Mouse (Mus musculus): ENCODE measurements around the gene Atraid. TPM values are rescaled to one million over a fixed set of nuclear protein-coding genes. Genes with fewer than 3 reads are reported as not detected.

Atraid gene
- total and polyA plus RNA-seq, 2 experiments from 2014 or later = 166 to 177 TPM

DNA sequence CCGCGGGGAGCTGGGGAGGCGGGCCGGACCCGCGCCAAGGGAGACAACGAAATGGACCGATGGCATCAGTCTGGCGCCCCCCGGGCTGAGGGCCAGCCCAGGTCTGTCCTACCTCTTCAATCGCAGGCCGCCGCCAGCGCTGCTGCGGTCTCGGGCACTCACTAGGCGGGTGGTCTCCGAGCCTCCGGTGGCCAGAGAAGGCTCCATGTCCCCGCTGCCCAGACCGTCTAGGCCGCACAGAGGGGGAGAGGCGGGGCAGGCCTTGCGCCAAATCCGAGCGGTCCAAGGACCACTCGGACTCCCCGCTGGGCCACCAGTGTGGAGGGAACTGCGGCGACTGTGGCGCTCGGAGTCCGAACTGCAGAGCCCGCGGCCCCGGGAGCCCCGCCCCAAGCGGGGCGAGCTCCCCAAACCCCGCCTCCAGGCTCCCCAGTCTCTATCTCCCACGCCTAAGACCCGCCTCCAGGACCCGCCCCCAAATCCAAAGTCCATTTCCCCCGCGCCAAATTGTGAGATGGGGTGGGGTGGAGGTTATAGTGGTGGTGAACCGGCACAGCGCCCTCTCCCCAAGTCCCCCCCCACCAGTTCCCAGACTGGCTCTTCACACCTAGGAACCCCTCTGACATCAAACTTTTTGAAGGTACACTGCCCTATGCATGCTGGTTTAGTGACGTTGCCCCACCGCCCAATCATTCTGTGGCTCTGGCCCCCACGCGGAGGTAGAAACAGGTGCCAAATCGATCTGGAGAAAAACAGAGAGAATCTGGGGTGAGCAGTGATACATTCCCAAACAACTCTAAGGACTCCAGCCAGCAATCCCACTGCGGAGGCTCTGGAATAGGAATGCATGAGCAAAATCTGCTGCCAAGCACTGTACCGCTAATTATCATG lies 45.3 kb downstream of the Atraid start:
- Histone ChIP-seq H3K9ac (replicated peaks; ENCODE audit: low read depth, low read length) (0 out of 2 replicates have a peak overlapping the region, but pooled peaks have one; percentile 13), H3K4me2 (ENCODE audit: low read depth, low read length) (peak overlapping the region; percentile 52), H3K4me1 (ENCODE audit: control insufficient read depth, insufficient read depth) (peaks cover 22% of the 10 kb centered on the region; the same call in 1 of the 2 replicates), H3K27ac (ENCODE audit: low read depth) (no peak overlapping the region), H3K36me3 (replicated peaks; ENCODE audit: control insufficient read depth, insufficient read depth, low read length) (no peaks in the 10 kb centered on the region), H3K4me3 (ENCODE audit: low read depth, low read length) (peak overlapping the region; percentile 44), H3K27me3 (ENCODE audit: control insufficient read depth, insufficient read depth, low read length) (peaks cover 91% of the 10 kb centered on the region), H3K9me3 (replicated peaks; ENCODE audit: control insufficient read depth, low read length) (no peaks in the 10 kb centered on the region)
- DNase-seq (ENCODE audit: low spot score) (no peak), ATAC-seq (ENCODE audit: insufficient read depth, low read depth) (peak; percentile 22; the same call in 1 of the 2 replicates)
- WGBS = 1% methylated on average over 52 of the region's 54 CpGs
- no peak for TF ChIP-seq CTCF (IDR thresholded peaks at IDR 0.05; ENCODE audit: low read depth)
- no peak for TF ChIP-seq EP300 (IDR thresholded peaks at IDR 0.05; ENCODE audit: low read depth)

DNA sequence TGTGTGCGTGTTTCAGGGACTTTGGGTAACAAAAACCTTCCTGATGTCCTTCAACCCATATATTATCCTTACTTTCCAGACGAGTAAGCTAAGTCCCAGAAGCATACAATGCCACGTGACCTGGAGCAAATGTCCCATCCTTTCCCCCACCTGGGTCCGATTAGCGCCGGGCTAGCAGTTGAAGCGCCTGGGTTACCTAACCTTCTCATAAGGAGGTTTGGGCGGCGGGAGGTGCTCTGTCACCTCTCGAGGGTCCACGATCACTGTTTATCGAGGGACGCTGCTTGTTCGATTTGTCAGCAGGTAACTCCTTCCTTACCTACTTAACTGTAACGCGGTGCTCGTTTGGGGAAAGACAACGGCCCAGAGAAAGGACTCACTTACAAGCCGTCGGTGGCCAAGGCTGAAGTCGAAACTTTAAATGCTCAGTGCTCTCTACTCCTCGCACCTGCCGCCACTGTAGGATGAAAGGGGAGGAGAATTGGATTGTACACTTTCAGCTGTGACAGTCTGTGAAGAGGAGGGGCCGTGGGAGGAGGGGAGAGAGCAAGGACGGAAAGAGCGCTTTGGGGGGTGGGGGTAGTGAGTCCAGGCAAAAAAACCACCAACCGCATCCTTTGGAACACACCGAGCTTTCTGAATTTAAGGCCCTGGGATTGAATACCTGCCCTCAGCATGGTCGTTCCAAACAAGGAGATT lies 46.1 kb downstream of the Atraid start:
- no peak for TF ChIP-seq EP300 (IDR thresholded peaks at IDR 0.05; ENCODE audit: low read depth)
- H3K4me3 ChIP-seq (ENCODE audit: low read depth, low read length) = peak overlapping the region; percentile 44
- no peaks in the 10 kb centered on the region for H3K36me3 ChIP-seq (replicated peaks; ENCODE audit: control insufficient read depth, insufficient read depth, low read length)
- no peak for DNase-seq (ENCODE audit: low spot score)
- no peak for ATAC-seq (ENCODE audit: insufficient read depth, low read depth)
- H3K9ac ChIP-seq (replicated peaks; ENCODE audit: low read depth, low read length) = no peak overlapping the region
- H3K27ac ChIP-seq (ENCODE audit: low read depth) = no peak overlapping the region
- H3K4me2 ChIP-seq (ENCODE audit: low read depth, low read length) = peak overlapping the region; percentile 52
- peaks cover 82% of the 10 kb centered on the region for H3K27me3 ChIP-seq (ENCODE audit: control insufficient read depth, insufficient read depth, low read length)
- no peaks in the 10 kb centered on the region for H3K9me3 ChIP-seq (replicated peaks; ENCODE audit: control insufficient read depth, low read length)
- peaks cover 22% of the 10 kb centered on the region; the same call in 1 of the 2 replicates for H3K4me1 ChIP-seq (ENCODE audit: control insufficient read depth, insufficient read depth)
- 3% methylated on average over 29 of the region's 29 CpGs for WGBS

- H3K4me3 ChIP-seq (ENCODE audit: low read depth, low read length) = peak overlapping the region; percentile 44
- no peak overlapping the region for H3K9ac ChIP-seq (replicated peaks; ENCODE audit: low read depth, low read length)
- H3K4me1 ChIP-seq (ENCODE audit: control insufficient read depth, insufficient read depth) = peaks cover 22% of the 10 kb centered on the region; the same call in 1 of the 2 replicates
- no peaks in the 10 kb centered on the region for H3K36me3 ChIP-seq (replicated peaks; ENCODE audit: control insufficient read depth, insufficient read depth, low read length)
- DNase-seq (ENCODE audit: low spot score) (peak; percentile 76), ATAC-seq (ENCODE audit: insufficient read depth, low read depth) (peak; percentile 80)
- no peak overlapping the region for H3K27ac ChIP-seq (ENCODE audit: low read depth)
- no peaks in the 10 kb centered on the region for H3K9me3 ChIP-seq (replicated peaks; ENCODE audit: control insufficient read depth, low read length)
- H3K4me2 ChIP-seq (ENCODE audit: low read depth, low read length) = peak overlapping the region; percentile 52
- under 1% methylated on average over 59 of the region's 59 CpGs for WGBS
- peaks cover 76% of the 10 kb centered on the region for H3K27me3 ChIP-seq (ENCODE audit: control insufficient read depth, insufficient read depth, low read length)
- TF ChIP-seq EP300 (IDR thresholded peaks at IDR 0.05; ENCODE audit: low read depth) (no peak), CTCF (IDR thresholded peaks at IDR 0.05; ENCODE audit: low read depth) (no peak)
Observed at GRCm38 (mm10) chr5:31094799-31095691, 46.9 kb downstream of the Atraid start.

- H3K27me3 ChIP-seq (ENCODE audit: control insufficient read depth, insufficient read depth, low read length) = peaks cover 67% of the 10 kb centered on the region
- no peak overlapping the region for H3K27ac ChIP-seq (ENCODE audit: low read depth)
- peak overlapping the region; percentile 52 for H3K4me2 ChIP-seq (ENCODE audit: low read depth, low read length)
- H3K9ac ChIP-seq (replicated peaks; ENCODE audit: low read depth, low read length) = no peak overlapping the region
- no peaks in the 10 kb centered on the region for H3K36me3 ChIP-seq (replicated peaks; ENCODE audit: control insufficient read depth, insufficient read depth, low read length)
- no peak for DNase-seq (ENCODE audit: low spot score)
- TF ChIP-seq EP300 (IDR thresholded peaks at IDR 0.05; ENCODE audit: low read depth) = no peak
- no peak for TF ChIP-seq CTCF (IDR thresholded peaks at IDR 0.05; ENCODE audit: low read depth)
- H3K9me3 ChIP-seq (replicated peaks; ENCODE audit: control insufficient read depth, low read length) = no peaks in the 10 kb centered on the region
- ATAC-seq (ENCODE audit: insufficient read depth, low read depth) = no peak
- H3K4me1 ChIP-seq (ENCODE audit: control insufficient read depth, insufficient read depth) = peaks cover 22% of the 10 kb centered on the region; the same call in 1 of the 2 replicates
- peak overlapping the region; percentile 44 for H3K4me3 ChIP-seq (ENCODE audit: low read depth, low read length)
- WGBS = 31% methylated on average over 11 of the region's 11 CpGs
Observed at GRCm38 (mm10) chr5:31095711-31096480, 47.8 kb downstream of the Atraid start.

Other genes with a start within 250 kb of the Atraid start
- gene Mapre3, start 233.7 kb upstream of the Atraid start, total RNA-seq (2014; rRNA removed; ENCODE audit: low replicate concordance) = 5.3 and 11.9 TPM in 2 replicates
- 15.8 TPM in 2 replicates for gene Mapre3, start 233.7 kb upstream of the Atraid start, polyA plus RNA-seq (2015; fragmentation: Nextera tagmentation; extraction: Ambion mirVana)
- gene Tmem214, start 180.3 kb upstream of the Atraid start, total RNA-seq (2014; rRNA removed; ENCODE audit: low replicate concordance) = 58.8 and 70.6 TPM in 2 replicates
- gene Tmem214, start 180.3 kb upstream of the Atraid start, polyA plus RNA-seq (2015; fragmentation: Nextera tagmentation; extraction: Ambion mirVana) = 48.0 and 49.6 TPM in 2 replicates
- 18.1 and 28.2 TPM in 2 replicates for gene Agbl5, start 159.6 kb upstream of the Atraid start, total RNA-seq (2014; rRNA removed; ENCODE audit: low replicate concordance)
- gene Agbl5, start 159.6 kb upstream of the Atraid start, polyA plus RNA-seq (2015; fragmentation: Nextera tagmentation; extraction: Ambion mirVana) = 4.2 and 4.9 TPM in 2 replicates
- gene Ost4, start 140.5 kb upstream of the Atraid start, total RNA-seq (2014; rRNA removed; ENCODE audit: low replicate concordance) = 201 and 280 TPM in 2 replicates
- gene Ost4, start 140.5 kb upstream of the Atraid start, polyA plus RNA-seq (2015; fragmentation: Nextera tagmentation; extraction: Ambion mirVana) = 334 and 356 TPM in 2 replicates
- gene Emilin1, start 134.9 kb upstream of the Atraid start, total RNA-seq (2014; rRNA removed; ENCODE audit: low replicate concordance) = 63.5 and 64.5 TPM in 2 replicates
- 68.3 and 70.4 TPM in 2 replicates for gene Emilin1, start 134.9 kb upstream of the Atraid start, polyA plus RNA-seq (2015; fragmentation: Nextera tagmentation; extraction: Ambion mirVana)
- gene Khk, start 126.9 kb upstream of the Atraid start, total RNA-seq (2014; rRNA removed; ENCODE audit: low replicate concordance) = 11.8 and 15.0 TPM in 2 replicates
- gene Khk, start 126.9 kb upstream of the Atraid start, polyA plus RNA-seq (2015; fragmentation: Nextera tagmentation; extraction: Ambion mirVana) = 16.2 and 18.5 TPM in 2 replicates
- 0.77 and 3.0 TPM in 2 replicates for gene Cgref1, start 102.7 kb upstream of the Atraid start, total RNA-seq (2014; rRNA removed; ENCODE audit: low replicate concordance)
- 1.1 and 1.2 TPM in 2 replicates for gene Cgref1, start 102.7 kb upstream of the Atraid start, polyA plus RNA-seq (2015; fragmentation: Nextera tagmentation; extraction: Ambion mirVana)
- 20.8 and 40.0 TPM in 2 replicates for gene Preb, start 88.0 kb upstream of the Atraid start, total RNA-seq (2014; rRNA removed; ENCODE audit: low replicate concordance)
- gene Preb, start 88.0 kb upstream of the Atraid start, polyA plus RNA-seq (2015; fragmentation: Nextera tagmentation; extraction: Ambion mirVana) = 54.3 and 64.3 TPM in 2 replicates
- not detected in 2 replicates for gene Tcf23, start 79.7 kb upstream of the Atraid start, total RNA-seq (2014; rRNA removed; ENCODE audit: low replicate concordance)
- gene Tcf23, start 79.7 kb upstream of the Atraid start, polyA plus RNA-seq (2015; fragmentation: Nextera tagmentation; extraction: Ambion mirVana) = 0.15 and 0.21 TPM in 2 replicates
- 7.1 and 7.7 TPM in 2 replicates for gene Slc5a6, start 612 bp downstream of the Atraid start, total RNA-seq (2014; rRNA removed; ENCODE audit: low replicate concordance)
- 5.2 and 5.5 TPM in 2 replicates for gene Slc5a6, start 612 bp downstream of the Atraid start, polyA plus RNA-seq (2015; fragmentation: Nextera tagmentation; extraction: Ambion mirVana)
- gene Cad, start 6.5 kb downstream of the Atraid start, total RNA-seq (2014; rRNA removed; ENCODE audit: low replicate concordance) = 24.6 and 74.6 TPM in 2 replicates
- gene Cad, start 6.5 kb downstream of the Atraid start, polyA plus RNA-seq (2015; fragmentation: Nextera tagmentation; extraction: Ambion mirVana) = 5.4 and 5.7 TPM in 2 replicates
- not detected in 2 replicates for gene Dnajc5g, start 58.0 kb downstream of the Atraid start, total RNA-seq (2014; rRNA removed; ENCODE audit: low replicate concordance)
- not detected in 2 replicates for gene Dnajc5g, start 58.0 kb downstream of the Atraid start, polyA plus RNA-seq (2015; fragmentation: Nextera tagmentation; extraction: Ambion mirVana)
- not detected in 2 replicates for gene Slc30a3, start 59.9 kb downstream of the Atraid start, total RNA-seq (2014; rRNA removed; ENCODE audit: low replicate concordance)
- gene Slc30a3, start 59.9 kb downstream of the Atraid start, polyA plus RNA-seq (2015; fragmentation: Nextera tagmentation; extraction: Ambion mirVana) = 0.08 and 0.18 TPM in 2 replicates
- 4.2 and 8.8 TPM in 2 replicates for gene Trim54, start 68.4 kb downstream of the Atraid start, total RNA-seq (2014; rRNA removed; ENCODE audit: low replicate concordance)
- 16.4 and 16.5 TPM in 2 replicates for gene Trim54, start 68.4 kb downstream of the Atraid start, polyA plus RNA-seq (2015; fragmentation: Nextera tagmentation; extraction: Ambion mirVana)
- gene Ucn, start 90.5 kb downstream of the Atraid start, total RNA-seq (2014; rRNA removed; ENCODE audit: low replicate concordance) = not detected in 2 replicates
- gene Ucn, start 90.5 kb downstream of the Atraid start, polyA plus RNA-seq (2015; fragmentation: Nextera tagmentation; extraction: Ambion mirVana) = not detected in 2 replicates
- 157 and 202 TPM in 2 replicates for gene Mpv17, start 105.9 kb downstream of the Atraid start, total RNA-seq (2014; rRNA removed; ENCODE audit: low replicate concordance)
- gene Mpv17, start 105.9 kb downstream of the Atraid start, polyA plus RNA-seq (2015; fragmentation: Nextera tagmentation; extraction: Ambion mirVana) = 80.1 and 83.0 TPM in 2 replicates
- gene Gm29609, start 131.6 kb downstream of the Atraid start, total RNA-seq (2014; rRNA removed; ENCODE audit: low replicate concordance) = 6.6 and 9.9 TPM in 2 replicates
- 0.80 and 1.1 TPM in 2 replicates for gene Gm29609, start 131.6 kb downstream of the Atraid start, polyA plus RNA-seq (2015; fragmentation: Nextera tagmentation; extraction: Ambion mirVana)
- gene Gtf3c2, start 131.8 kb downstream of the Atraid start, total RNA-seq (2014; rRNA removed; ENCODE audit: low replicate concordance) = 15.7 and 42.7 TPM in 2 replicates
- 18.3 and 20.5 TPM in 2 replicates for gene Gtf3c2, start 131.8 kb downstream of the Atraid start, polyA plus RNA-seq (2015; fragmentation: Nextera tagmentation; extraction: Ambion mirVana)
- 120 and 139 TPM in 2 replicates for gene Snx17, start 144.9 kb downstream of the Atraid start, total RNA-seq (2014; rRNA removed; ENCODE audit: low replicate concordance)
- gene Snx17, start 144.9 kb downstream of the Atraid start, polyA plus RNA-seq (2015; fragmentation: Nextera tagmentation; extraction: Ambion mirVana) = 97.9 and 112 TPM in 2 replicates
- gene Eif2b4, start 145.1 kb downstream of the Atraid start, total RNA-seq (2014; rRNA removed; ENCODE audit: low replicate concordance) = 27.1 and 36.7 TPM in 2 replicates
- 60.2 and 60.7 TPM in 2 replicates for gene Eif2b4, start 145.1 kb downstream of the Atraid start, polyA plus RNA-seq (2015; fragmentation: Nextera tagmentation; extraction: Ambion mirVana)
- gene Zfp513, start 154.0 kb downstream of the Atraid start, total RNA-seq (2014; rRNA removed; ENCODE audit: low replicate concordance) = 2.9 and 30.7 TPM in 2 replicates
- 2.9 and 3.4 TPM in 2 replicates for gene Zfp513, start 154.0 kb downstream of the Atraid start, polyA plus RNA-seq (2015; fragmentation: Nextera tagmentation; extraction: Ambion mirVana)
- gene Ppm1g, start 172.4 kb downstream of the Atraid start, total RNA-seq (2014; rRNA removed; ENCODE audit: low replicate concordance) = 48.7 and 51.7 TPM in 2 replicates
- 61.0 and 68.0 TPM in 2 replicates for gene Ppm1g, start 172.4 kb downstream of the Atraid start, polyA plus RNA-seq (2015; fragmentation: Nextera tagmentation; extraction: Ambion mirVana)
- 120 and 124 TPM in 2 replicates for gene Nrbp1, start 192.6 kb downstream of the Atraid start, total RNA-seq (2014; rRNA removed; ENCODE audit: low replicate concordance)
- 100 and 104 TPM in 2 replicates for gene Nrbp1, start 192.6 kb downstream of the Atraid start, polyA plus RNA-seq (2015; fragmentation: Nextera tagmentation; extraction: Ambion mirVana)
- gene Gm9970, start 192.9 kb downstream of the Atraid start, total RNA-seq (2014; rRNA removed; ENCODE audit: low replicate concordance) = not detected in 2 replicates
- 0.70 and 1.1 TPM in 2 replicates for gene Gm9970, start 192.9 kb downstream of the Atraid start, polyA plus RNA-seq (2015; fragmentation: Nextera tagmentation; extraction: Ambion mirVana)
- gene Krtcap3, start 203.4 kb downstream of the Atraid start, total RNA-seq (2014; rRNA removed; ENCODE audit: low replicate concordance) = 2.0 and 2.6 TPM in 2 replicates
- gene Krtcap3, start 203.4 kb downstream of the Atraid start, polyA plus RNA-seq (2015; fragmentation: Nextera tagmentation; extraction: Ambion mirVana) = 1.7 and 2.7 TPM in 2 replicates
- 30.3 and 40.9 TPM in 2 replicates for gene Ift172, start 242.8 kb downstream of the Atraid start, total RNA-seq (2014; rRNA removed; ENCODE audit: low replicate concordance)
- gene Ift172, start 242.8 kb downstream of the Atraid start, polyA plus RNA-seq (2015; fragmentation: Nextera tagmentation; extraction: Ambion mirVana) = 14.6 and 16.5 TPM in 2 replicates
- gene Fndc4, start 247.8 kb downstream of the Atraid start, total RNA-seq (2014; rRNA removed; ENCODE audit: low replicate concordance) = 21.2 and 27.4 TPM in 2 replicates
- gene Fndc4, start 247.8 kb downstream of the Atraid start, polyA plus RNA-seq (2015; fragmentation: Nextera tagmentation; extraction: Ambion mirVana) = 5.4 and 6.2 TPM in 2 replicates
- gene Gckr, start 249.1 kb downstream of the Atraid start, total RNA-seq (2014; rRNA removed; ENCODE audit: low replicate concordance) = 0.12 TPM in 1 of 2 replicates, not detected in the other
- gene Gckr, start 249.1 kb downstream of the Atraid start, polyA plus RNA-seq (2015; fragmentation: Nextera tagmentation; extraction: Ambion mirVana) = 0.04 TPM in 1 of 2 replicates, not detected in the other

Measured in heart, postnatal 0 days (tissue).